Mouse (Mus musculus): Measurements from ENCODE around the gene Slc16a10.

Slc16a10 gene

DNA sequence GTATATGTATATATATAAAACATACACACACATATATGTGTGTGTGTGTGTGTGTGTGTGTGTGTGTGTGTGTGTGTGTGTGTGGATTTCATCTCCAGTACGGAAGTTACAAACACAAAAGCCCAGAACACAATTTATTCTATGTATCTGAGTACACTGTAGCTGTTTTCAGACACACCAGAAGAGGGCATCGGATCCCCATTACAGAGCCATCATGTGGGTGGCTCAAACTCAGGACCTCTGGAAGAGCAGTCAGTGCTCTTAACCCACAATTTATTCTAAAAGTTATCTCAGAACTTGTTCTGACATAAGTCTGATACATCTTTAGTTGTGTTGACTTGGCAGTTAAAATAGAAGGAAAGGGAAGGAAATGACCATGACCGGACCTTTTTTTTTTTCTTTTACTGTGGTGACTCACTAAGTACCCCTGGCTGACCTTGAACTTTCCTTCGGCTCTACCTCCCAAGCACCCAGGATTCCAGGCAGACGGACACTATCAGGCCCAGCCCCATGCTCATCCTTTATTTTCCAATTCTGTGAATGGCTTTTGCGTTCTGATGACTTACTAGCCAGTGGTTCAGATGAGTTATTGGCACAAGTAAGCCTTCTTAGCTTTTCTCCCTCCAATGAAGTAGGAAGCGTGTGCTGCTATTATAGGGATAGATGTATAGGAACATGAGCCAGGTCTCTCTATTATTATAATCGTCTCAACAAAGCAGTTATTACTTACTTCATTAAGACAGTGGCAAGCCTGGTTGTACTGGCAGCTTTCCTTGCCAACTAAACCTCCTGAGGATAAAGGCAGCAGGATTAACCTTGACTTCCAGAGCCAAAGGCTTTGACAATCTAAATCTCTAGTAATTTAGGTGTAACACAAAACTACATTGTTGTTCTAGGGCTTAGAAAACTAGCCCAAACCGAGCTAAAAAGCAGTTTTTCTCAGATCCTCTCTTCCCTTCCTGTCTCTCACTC is 6.0 kb downstream of the Slc16a10 start:
- Histone ChIP-seq H3K36me3 (ENCODE audit: control insufficient read depth, insufficient read depth, low read length, poor library complexity, severe bottlenecking) (no peaks in the 10 kb centered on the region), H3K27me3 (ENCODE audit: control insufficient read depth, insufficient read depth, low read length, poor library complexity, severe bottlenecking) (no peaks in the 10 kb centered on the region)
- DNase-seq (ENCODE audit: low read depth, low spot score): peak; percentile 23

DNA sequence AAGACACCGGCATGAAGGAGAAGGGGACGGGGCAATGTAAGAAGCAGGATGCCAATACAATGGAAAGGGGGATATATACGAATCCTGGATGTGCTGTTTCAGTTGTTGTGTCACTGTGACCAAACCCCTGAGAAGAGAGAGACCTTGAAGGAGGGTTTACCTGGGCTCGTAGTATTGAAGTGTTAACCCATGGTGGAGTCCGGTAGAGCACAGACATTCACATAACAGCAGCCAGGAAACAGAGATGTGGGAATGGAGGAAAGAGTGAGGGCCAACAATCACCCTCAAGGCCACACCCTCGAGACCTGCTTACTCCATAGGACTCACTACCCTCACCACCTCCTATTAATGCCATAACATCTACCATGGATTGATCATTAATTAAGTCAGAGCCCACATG is 7.2 kb downstream of the Slc16a10 start:
- Histone ChIP-seq H3K27me3 (ENCODE audit: control insufficient read depth, insufficient read depth, low read length, poor library complexity, severe bottlenecking) (no peaks in the 10 kb centered on the region), H3K36me3 (ENCODE audit: control insufficient read depth, insufficient read depth, low read length, poor library complexity, severe bottlenecking) (no peaks in the 10 kb centered on the region)
- no peak for DNase-seq (ENCODE audit: low read depth, low spot score)

DNA sequence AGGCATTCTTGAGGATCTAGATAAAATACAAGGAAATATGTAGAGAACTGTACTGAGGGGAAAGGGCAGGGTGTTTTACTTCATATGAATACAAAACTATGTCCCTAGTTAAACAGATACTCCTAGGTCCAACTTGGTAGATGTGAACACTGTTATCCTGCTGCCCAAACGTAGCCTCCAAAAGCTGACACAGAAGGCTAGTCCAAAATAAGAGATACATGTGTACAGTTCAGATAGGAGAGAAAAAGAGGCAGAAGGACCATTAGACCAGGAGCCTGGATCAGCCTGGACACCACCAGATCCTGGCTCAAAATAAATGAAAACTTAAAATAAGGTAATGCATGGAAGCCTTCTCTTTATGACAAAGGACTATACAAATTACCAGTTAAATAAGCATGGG is 8.4 kb downstream of the Slc16a10 start:
- no peaks in the 10 kb centered on the region for H3K27me3 ChIP-seq (ENCODE audit: control insufficient read depth, insufficient read depth, low read length, poor library complexity, severe bottlenecking)
- no peaks in the 10 kb centered on the region for H3K36me3 ChIP-seq (ENCODE audit: control insufficient read depth, insufficient read depth, low read length, poor library complexity, severe bottlenecking)

GRCm38 (mm10) chr10:40131690-40132418 is 10.2 kb downstream of the Slc16a10 start:
- DNase-seq (ENCODE audit: low read depth, low spot score): no peak
- Histone ChIP-seq H3K27me3 (ENCODE audit: control insufficient read depth, insufficient read depth, low read length, poor library complexity, severe bottlenecking) (no peaks in the 10 kb centered on the region), H3K36me3 (ENCODE audit: control insufficient read depth, insufficient read depth, low read length, poor library complexity, severe bottlenecking) (no peaks in the 10 kb centered on the region)

More for the DNA sequence above, 8.4 kb downstream of the Slc16a10 start:
- DNase-seq (ENCODE audit: low read depth, low spot score): no peak

GRCm38 (mm10) chr10:40130126-40130525 is 11.9 kb downstream of the Slc16a10 start:
- no peaks in the 10 kb centered on the region for H3K27me3 ChIP-seq (ENCODE audit: control insufficient read depth, insufficient read depth, low read length, poor library complexity, severe bottlenecking)
- DNase-seq (ENCODE audit: low read depth, low spot score): no peak
- H3K36me3 ChIP-seq (ENCODE audit: control insufficient read depth, insufficient read depth, low read length, poor library complexity, severe bottlenecking): no peaks in the 10 kb centered on the region

GRCm38 (mm10) chr10:40129134-40129533 is 12.9 kb downstream of the Slc16a10 start:
- no peaks in the 10 kb centered on the region for H3K27me3 ChIP-seq (ENCODE audit: control insufficient read depth, insufficient read depth, low read length, poor library complexity, severe bottlenecking)
- no peak for DNase-seq (ENCODE audit: low read depth, low spot score)
- no peaks in the 10 kb centered on the region for H3K36me3 ChIP-seq (ENCODE audit: control insufficient read depth, insufficient read depth, low read length, poor library complexity, severe bottlenecking)

DNA sequence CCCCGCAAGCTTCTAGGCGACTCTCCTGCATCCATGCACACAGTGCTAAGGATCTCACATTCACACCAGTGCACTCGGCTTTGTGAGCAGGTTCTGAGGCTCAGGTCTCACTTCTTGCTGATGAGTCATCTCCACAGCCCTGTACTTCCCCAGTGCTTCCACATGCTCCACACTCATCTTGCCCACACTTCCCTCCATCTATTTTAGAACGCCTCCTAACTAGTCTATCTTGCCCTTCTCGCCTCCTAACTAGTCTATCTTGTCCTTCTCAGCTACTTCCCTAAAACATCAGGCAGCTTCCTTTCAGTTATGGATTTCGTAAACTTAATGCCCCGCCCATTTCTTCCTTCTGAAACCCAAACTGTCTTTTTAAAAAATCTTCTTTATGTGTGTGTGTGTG is 13.6 kb downstream of the Slc16a10 start:
- no peaks in the 10 kb centered on the region for H3K27me3 ChIP-seq (ENCODE audit: control insufficient read depth, insufficient read depth, low read length, poor library complexity, severe bottlenecking)
- H3K36me3 ChIP-seq (ENCODE audit: control insufficient read depth, insufficient read depth, low read length, poor library complexity, severe bottlenecking): no peaks in the 10 kb centered on the region
- DNase-seq (ENCODE audit: low read depth, low spot score): peak; percentile 40

DNA sequence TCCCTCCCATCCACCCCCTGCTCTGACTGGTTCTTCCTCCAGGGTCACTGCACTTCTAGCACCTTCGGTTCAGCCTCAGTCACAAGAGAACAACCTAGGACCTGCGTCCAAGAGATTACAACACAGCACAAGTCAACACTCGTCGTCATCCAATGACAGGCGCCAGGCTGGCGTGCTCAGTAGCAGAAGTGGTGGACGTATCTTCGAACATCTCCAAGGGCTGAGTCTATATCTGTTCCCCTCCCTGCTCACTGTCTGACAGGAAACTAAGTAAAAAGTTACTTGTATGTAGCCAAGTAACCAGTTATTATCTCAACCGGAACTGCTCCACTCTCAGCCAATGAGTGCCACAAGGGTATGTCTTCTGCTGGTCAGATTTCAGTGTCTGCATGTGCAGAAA is 16.9 kb downstream of the Slc16a10 start:
- no peak for DNase-seq (ENCODE audit: low read depth, low spot score)
- no peaks in the 10 kb centered on the region for H3K27me3 ChIP-seq (ENCODE audit: control insufficient read depth, insufficient read depth, low read length, poor library complexity, severe bottlenecking)
- no peaks in the 10 kb centered on the region for H3K36me3 ChIP-seq (ENCODE audit: control insufficient read depth, insufficient read depth, low read length, poor library complexity, severe bottlenecking)

DNA sequence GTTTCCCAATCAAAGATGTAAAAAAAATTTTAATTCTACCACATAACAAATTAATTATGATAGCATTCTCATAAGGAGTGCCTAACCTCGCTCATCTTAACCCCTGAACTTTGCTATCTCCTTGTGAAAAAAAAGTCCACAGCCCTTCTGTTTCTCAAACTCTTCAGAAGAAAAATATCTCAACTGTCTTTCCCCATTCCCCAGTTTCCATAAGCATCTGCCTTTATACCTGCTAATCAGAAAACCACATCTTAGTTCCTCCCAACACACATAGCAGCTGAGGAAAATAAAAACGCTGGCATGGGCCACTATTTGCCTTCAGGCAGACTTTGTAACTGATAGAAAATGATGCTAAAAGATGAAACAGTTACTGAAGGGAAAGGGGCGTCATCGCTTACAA is 17.5 kb downstream of the Slc16a10 start:
- Histone ChIP-seq H3K27me3 (ENCODE audit: control insufficient read depth, insufficient read depth, low read length, poor library complexity, severe bottlenecking) (no peaks in the 10 kb centered on the region), H3K36me3 (ENCODE audit: control insufficient read depth, insufficient read depth, low read length, poor library complexity, severe bottlenecking) (no peaks in the 10 kb centered on the region)
- DNase-seq (ENCODE audit: low read depth, low spot score): no peak

DNA sequence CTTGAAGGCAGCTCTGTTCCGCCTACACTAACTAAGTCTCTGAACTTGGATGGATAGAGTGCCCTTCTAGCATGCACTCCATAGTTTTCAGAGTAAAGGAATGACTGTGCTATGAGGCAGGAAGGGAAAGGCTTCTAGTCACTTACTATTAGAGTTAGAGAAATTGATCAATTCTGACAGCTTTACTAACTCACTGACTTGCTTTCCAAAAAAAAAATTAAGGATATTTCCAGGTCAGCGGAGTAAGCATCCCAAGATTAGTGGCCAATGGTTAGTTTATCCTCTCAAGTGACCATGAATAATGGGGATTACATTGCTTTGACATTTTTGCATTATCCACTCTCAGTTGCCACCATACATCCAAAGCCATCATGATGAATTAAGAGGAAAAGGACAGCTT is 18.0 kb downstream of the Slc16a10 start:
- no peaks in the 10 kb centered on the region for H3K36me3 ChIP-seq (ENCODE audit: control insufficient read depth, insufficient read depth, low read length, poor library complexity, severe bottlenecking)
- DNase-seq (ENCODE audit: low read depth, low spot score): no peak
- H3K27me3 ChIP-seq (ENCODE audit: control insufficient read depth, insufficient read depth, low read length, poor library complexity, severe bottlenecking): no peaks in the 10 kb centered on the region

- no peaks in the 10 kb centered on the region for H3K27me3 ChIP-seq (ENCODE audit: control insufficient read depth, insufficient read depth, low read length, poor library complexity, severe bottlenecking)
- no peak for DNase-seq (ENCODE audit: low read depth, low spot score)
- no peaks in the 10 kb centered on the region for H3K36me3 ChIP-seq (ENCODE audit: control insufficient read depth, insufficient read depth, low read length, poor library complexity, severe bottlenecking)
Measured at GRCm38 (mm10) chr10:40119466-40119865, 22.6 kb downstream of the Slc16a10 start.

- no peak for DNase-seq (ENCODE audit: low read depth, low spot score)
- Histone ChIP-seq H3K27me3 (ENCODE audit: control insufficient read depth, insufficient read depth, low read length, poor library complexity, severe bottlenecking) (no peaks in the 10 kb centered on the region), H3K36me3 (ENCODE audit: control insufficient read depth, insufficient read depth, low read length, poor library complexity, severe bottlenecking) (no peaks in the 10 kb centered on the region)
Measured at GRCm38 (mm10) chr10:40118743-40119387, 23.2 kb downstream of the Slc16a10 start.

- Histone ChIP-seq H3K27me3 (ENCODE audit: control insufficient read depth, insufficient read depth, low read length, poor library complexity, severe bottlenecking) (no peaks in the 10 kb centered on the region), H3K36me3 (ENCODE audit: control insufficient read depth, insufficient read depth, low read length, poor library complexity, severe bottlenecking) (no peaks in the 10 kb centered on the region)
- no peak for DNase-seq (ENCODE audit: low read depth, low spot score)
Measured at GRCm38 (mm10) chr10:40113517-40114085, 28.5 kb downstream of the Slc16a10 start.

- Histone ChIP-seq H3K36me3 (ENCODE audit: control insufficient read depth, insufficient read depth, low read length, poor library complexity, severe bottlenecking) (no peaks in the 10 kb centered on the region), H3K27me3 (ENCODE audit: control insufficient read depth, insufficient read depth, low read length, poor library complexity, severe bottlenecking) (no peaks in the 10 kb centered on the region)
- DNase-seq (ENCODE audit: low read depth, low spot score): no peak
Measured at GRCm38 (mm10) chr10:40112256-40112655, 29.8 kb downstream of the Slc16a10 start.
